8 mouse cellular contexts compared by ENCODE assay signal in the genomic region with DNA sequence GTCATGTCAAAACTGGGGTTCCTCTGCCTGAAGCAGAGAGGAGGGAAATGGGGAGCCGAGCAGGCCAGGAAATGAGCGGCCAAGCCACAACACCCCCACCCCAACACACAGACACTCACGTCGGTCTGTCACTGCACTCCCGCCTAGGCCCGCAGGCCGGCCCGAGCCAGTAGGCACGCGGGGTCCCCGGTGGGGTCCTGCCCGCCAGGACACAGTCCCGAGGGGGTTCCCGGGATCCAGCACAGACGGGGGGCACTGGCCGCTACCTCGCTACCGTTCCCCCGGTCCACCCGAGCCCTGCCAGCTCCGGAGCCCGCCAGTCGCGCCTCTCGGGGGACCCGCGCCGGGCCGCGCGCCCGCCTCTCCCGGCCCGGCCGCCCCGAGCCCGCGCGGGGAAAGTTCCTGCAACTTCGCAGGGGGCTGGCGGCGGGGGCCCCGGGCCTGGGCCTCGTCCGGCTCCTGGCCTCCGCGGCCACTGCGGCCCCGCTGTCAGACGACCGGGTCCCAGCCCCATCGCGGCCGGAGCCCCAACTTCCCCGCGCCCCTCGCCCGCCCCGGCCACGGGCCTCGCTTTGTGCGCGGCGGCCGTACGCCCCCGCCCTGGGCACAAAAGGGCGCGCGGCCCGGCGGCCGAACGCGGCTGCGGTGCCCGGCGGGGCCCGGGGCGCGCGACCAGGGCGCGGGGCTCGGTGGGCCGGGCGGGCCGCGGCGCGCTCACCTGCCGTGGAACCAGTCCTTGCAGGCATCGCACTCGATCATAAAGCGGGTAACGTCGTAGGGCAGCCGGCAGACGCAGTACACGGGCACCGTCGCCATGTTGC. TPM values are rescaled to one million over a fixed set of nuclear protein-coding genes. Genes with fewer than 3 reads are reported as not detected.
DNase-seq lines count a peak whose midpoint lies in the region; ATAC-seq and TF ChIP-seq lines count a peak whose summit lies in the region.

No protein-coding gene starts in this region.

- intact Hi-C loops in heart, adult 2 months (cut with DNase I): loop anchor here (10.0 kb wide), 1 partner anchor 305 kb away; no protein-coding TSS in a partner anchor

- peak overlapping the region; percentile 66 for H3K4me3 ChIP-seq in heart, adult 2 months
- H3K4me3 ChIP-seq in kidney, embryonic 15.5 days (replicated peaks): peak overlapping the region; percentile 93
- H3K4me3 ChIP-seq in megakaryocyte, embryonic 14.5 days (replicated peaks): peak overlapping the region; percentile 98
- peak overlapping the region; percentile 80 for H3K4me3 ChIP-seq in spleen, adult 2 months (ENCODE audit: extremely low read depth, insufficient read depth, insufficient read length)

- TF ChIP-seq POLR2A in heart, adult 2 months (IDR thresholded peaks at IDR 0.05; ENCODE audit: insufficient read depth, low read depth, low read length): no peak
- 0 out of 2 replicates have a peak, but pooled peaks have one; percentile 9 for TF ChIP-seq POLR2A in spleen, adult 2 months (IDR thresholded peaks at IDR 0.05; ENCODE audit: low read depth, low read length)

- peaks cover 6% of the 10 kb centered on the region; the same call in 1 of the 2 replicates for H3K79me2 ChIP-seq in heart, adult 2 months (replicated peaks; ENCODE audit: control insufficient read depth, insufficient read depth, low read length)

- H3K4me1 ChIP-seq in heart, adult 2 months (ENCODE audit: control insufficient read depth, insufficient read depth, low read length): peaks cover 18% of the 10 kb centered on the region
- H3K4me1 ChIP-seq in kidney, embryonic 15.5 days: peaks cover 44% of the 10 kb centered on the region
- peaks cover 81% of the 10 kb centered on the region for H3K4me1 ChIP-seq in megakaryocyte, embryonic 14.5 days
- H3K4me1 ChIP-seq in spleen, adult 2 months (ENCODE audit: control insufficient read depth, insufficient read depth, insufficient read length): peaks cover 24% of the 10 kb centered on the region; the same call in 1 of the 2 replicates

- peak; percentile 74 for DNase-seq in A20 (ENCODE audit: low read depth, low spot score)
- DNase-seq in CD8-positive naive resting alpha-beta T cell, adult 2 months (ENCODE audit: low read depth in 2 of 2, low spot score in 2 of 2): peak; percentile 52 to 54
- peak; percentile 63 to 64 for DNase-seq in cerebellum, postnatal 25 days
- DNase-seq in heart, adult 2 months: peak; percentile 68 to 74
- DNase-seq in spleen, adult 2 months (ENCODE audit: low read depth in 1 of 2, low spot score in 2 of 2): peak in 1 of 2 experiments; percentile 51
- no peak for DNase-seq in frontal cortex, postnatal 25 days (ENCODE audit: low spot score in 2 of 2)

- no peaks in the 10 kb centered on the region for H3K9me3 ChIP-seq in kidney, embryonic 15.5 days (replicated peaks)
- H3K9me3 ChIP-seq in megakaryocyte, embryonic 14.5 days: no peaks in the 10 kb centered on the region

- H3K27ac ChIP-seq in heart, adult 2 months: peak overlapping the region; percentile 82
- peak overlapping the region; percentile 88 for H3K27ac ChIP-seq in kidney, embryonic 15.5 days
- peak overlapping the region; percentile 83 for H3K27ac ChIP-seq in spleen, adult 2 months (ENCODE audit: insufficient read depth, low read length)

- H3K36me3 ChIP-seq in heart, adult 2 months (ENCODE audit: control insufficient read depth, insufficient read depth, low read length): no peaks in the 10 kb centered on the region
- no peaks in the 10 kb centered on the region; the same call in 1 of the 2 replicates for H3K36me3 ChIP-seq in kidney, embryonic 15.5 days
- peaks cover 2% of the 10 kb centered on the region for H3K36me3 ChIP-seq in megakaryocyte, embryonic 14.5 days (replicated peaks; ENCODE audit: low read length)
- H3K36me3 ChIP-seq in spleen, adult 2 months (ENCODE audit: control insufficient read depth, insufficient read depth, low read length): no peaks in the 10 kb centered on the region

- peak overlapping the region; percentile 100 for H3K9ac ChIP-seq in heart, adult 2 months (ENCODE audit: low read depth, low read length)
- H3K9ac ChIP-seq in kidney, embryonic 15.5 days: peak overlapping the region; percentile 97

- peak overlapping the region; percentile 86 for H3K4me2 ChIP-seq in kidney, embryonic 15.5 days

- under 1% methylated on average over 98 of the region's 102 CpGs for WGBS in heart, adult 2 months
- under 1% methylated on average over 68 of the region's 102 CpGs for WGBS in kidney, embryonic 15.5 days
- WGBS in spleen, adult 2 months: under 1% methylated on average over 94 of the region's 102 CpGs

- peak; percentile 34 for ATAC-seq in kidney, embryonic 15.5 days (replicated peaks; ENCODE audit: low FRiP score)

- no peaks in the 10 kb centered on the region for H3K27me3 ChIP-seq in heart, adult 2 months (ENCODE audit: control insufficient read depth, insufficient read depth, low read length)
- no peaks in the 10 kb centered on the region for H3K27me3 ChIP-seq in kidney, embryonic 15.5 days
- H3K27me3 ChIP-seq in megakaryocyte, embryonic 14.5 days (replicated peaks): no peaks in the 10 kb centered on the region
- no peaks in the 10 kb centered on the region for H3K27me3 ChIP-seq in spleen, adult 2 months (ENCODE audit: control insufficient read depth, insufficient read depth, low read length)

- no peak for TF ChIP-seq EP300 in heart, adult 2 months (IDR thresholded peaks at IDR 0.05; ENCODE audit: insufficient read depth, low read depth, low read length)

- TF ChIP-seq CTCF in heart, adult 2 months (IDR thresholded peaks at IDR 0.05): no peak
- TF ChIP-seq CTCF in spleen, adult 2 months (IDR thresholded peaks at IDR 0.05; ENCODE audit: extremely low read depth, insufficient read depth, insufficient read length, insufficient replicate concordance): no peak

RNA-seq across cellular contexts. Expression of gene Phf2, which starts 0.8 kb away (rescaled TPM):
- 10 to 100 TPM; 30.0 to 33.9 TPM for total RNA-seq in heart, adult 2 months (2021)
- polyA plus RNA-seq in heart, adult 2 months (2012; rRNA removed): 12.9 and 13.4 TPM in 2 replicates
- 7.5 and 7.8 TPM in 2 replicates for polyA plus RNA-seq in kidney, embryonic 15.5 days (2015; fragmentation: Nextera tagmentation; extraction: Ambion mirVana)
- 18.7 and 24.5 TPM in 2 replicates for polyA plus RNA-seq in megakaryocyte, embryonic 14.5 days (2012; ENCODE audit: insufficient read depth, low replicate concordance)
- polyA plus RNA-seq in spleen, adult 2 months (2012; rRNA removed): 16.4 and 18.6 TPM in 2 replicates

Comparison
In these comparisons a context has a peak if more than half of its experiments do, and no peak if none do; other contexts are left out.
1. DNase-seq: peak in A20 (single experiment), CD8-positive naive resting alpha-beta T cell, adult 2 months (2 of 2), cerebellum, postnatal 25 days (2 of 2) and heart, adult 2 months (2 of 2); none in frontal cortex, postnatal 25 days (0 of 2).
2. Peak in every context shown above with its lines, with median percentiles within 50 percentile points of each other: H3K27ac ChIP-seq and H3K4me3 ChIP-seq.